Mouse (Mus musculus): ENCODE results near the gene Dio3.

DNA sequence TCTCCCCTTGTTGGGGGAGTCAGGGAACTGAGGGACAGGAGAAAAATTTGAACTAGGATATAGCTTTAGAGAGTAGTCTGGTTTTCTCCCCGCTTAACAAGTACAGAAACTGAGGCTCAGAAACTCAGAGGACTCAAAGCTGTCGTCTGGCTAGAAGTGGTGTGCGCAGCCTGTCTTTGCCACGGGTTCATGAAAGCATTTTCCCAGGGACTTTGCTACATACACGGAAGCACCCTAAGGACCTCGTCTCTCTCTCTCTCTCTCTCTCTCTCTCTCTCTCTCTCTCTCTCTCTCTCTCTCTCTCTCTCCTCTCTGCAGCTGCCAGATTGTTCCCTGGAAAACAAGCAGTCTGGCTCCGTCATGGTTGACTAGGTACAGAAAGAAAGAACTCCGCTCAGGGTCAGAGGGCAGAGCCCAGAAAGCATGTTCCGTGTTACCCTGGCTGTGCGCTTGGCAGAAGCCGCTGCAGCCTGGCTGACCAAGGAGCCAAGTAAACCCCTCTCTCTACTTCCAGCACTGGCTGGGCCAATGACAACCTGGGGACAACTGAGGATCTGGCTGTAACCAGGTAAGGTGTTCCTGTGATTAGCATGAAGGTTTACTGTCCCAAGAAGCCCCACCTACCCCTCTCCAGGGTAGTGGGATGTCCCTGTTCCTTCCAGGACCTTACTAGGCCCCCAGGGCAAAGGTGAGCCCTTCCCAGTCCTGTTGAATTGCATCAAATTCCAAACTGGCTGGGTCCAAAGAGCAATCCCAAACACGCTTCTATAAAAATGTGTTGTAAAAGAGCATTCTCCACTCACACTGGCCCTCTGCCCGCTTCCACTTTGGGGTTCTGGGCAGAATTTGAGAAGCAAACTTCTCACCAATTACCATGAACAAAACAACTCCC lies 46.9 kb upstream of the Dio3 start:
- TF ChIP-seq CTCF (IDR thresholded peaks at IDR 0.05; ENCODE audit: borderline replicate concordance, extremely low read depth, insufficient read depth, insufficient read length), result no peak
- no peak for TF ChIP-seq POLR2A (IDR thresholded peaks at IDR 0.05; ENCODE audit: borderline replicate concordance, extremely low read depth, insufficient read depth, insufficient read length, poor library complexity, severe bottlenecking)

All from brain, embryonic 14.5 days (tissue).